Mouse (Mus musculus) G1E (cell line): ENCODE measurements at regions not wholly inside any gene's neighbourhood (a gene's known extent, or its start where the extent isn't known, plus 50 kb on each side); places are given as distances from the start of the nearest gene placed in this dataset.

Experiments
- CTCF ChIP-seq: IDR thresholded peaks from 2 replicates; pipeline ENCODE4 v1.5.1; 2012; ENCODE audit warnings: low read depth, low read length, inconsistent platforms, mixed read lengths
- GATA1 ChIP-seq: IDR thresholded peaks from 2 replicates; pipeline ENCODE4 v1.6.1; 2012; ENCODE audit warnings: borderline replicate concordance, low read length, inconsistent platforms, mixed read lengths

GRCm38 (mm10) chr14:102660351-102660750 is 322.1 kb downstream of the Kctd12 start:
- TF ChIP-seq CTCF, result no peak
- TF ChIP-seq GATA1, result no peak
